Mouse (Mus musculus) thymus, adult 18-20 months (tissue): ENCODE measurements around the gene Slc44a1.
A peak's percentile ranks its signal among the peaks of the same experiment; 100 is the strongest.

Experiments used
- DNase-seq, 2 experiments: peaks; one replicate each; pipeline ENCODE4 v3.0.0; 2022; ENCODE audit warnings: mixed read lengths in 2 of 2

The Slc44a1 gene

GRCm38 (mm10) chr4:53431585-53432234, 8.5 kb upstream of the Slc44a1 start:
- no peak for DNase-seq

- DNase-seq = no peak
Observed at GRCm38 (mm10) chr4:53437110-53437755, 3.0 kb upstream of the Slc44a1 start.

DNA sequence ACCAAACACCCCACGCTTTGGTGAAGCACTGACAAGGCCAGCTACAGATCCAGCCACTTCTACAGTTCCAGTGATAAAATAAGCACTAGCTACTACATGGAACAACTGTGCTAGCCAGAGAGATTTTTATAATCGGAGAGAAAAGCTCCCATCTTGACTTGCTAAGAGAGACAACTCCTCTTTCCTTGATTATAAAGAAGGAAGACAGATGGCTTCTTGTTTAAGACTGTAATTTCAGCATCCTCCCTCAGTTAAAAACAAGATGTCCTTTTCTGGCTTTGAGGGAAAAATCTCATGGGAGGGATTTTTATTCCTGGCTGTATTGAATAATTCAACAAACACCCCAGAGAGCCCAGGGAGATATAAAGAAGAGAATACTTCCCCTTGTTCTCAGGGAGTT, 1.8 kb upstream of the Slc44a1 start:
- DNase-seq = no peak

DNA sequence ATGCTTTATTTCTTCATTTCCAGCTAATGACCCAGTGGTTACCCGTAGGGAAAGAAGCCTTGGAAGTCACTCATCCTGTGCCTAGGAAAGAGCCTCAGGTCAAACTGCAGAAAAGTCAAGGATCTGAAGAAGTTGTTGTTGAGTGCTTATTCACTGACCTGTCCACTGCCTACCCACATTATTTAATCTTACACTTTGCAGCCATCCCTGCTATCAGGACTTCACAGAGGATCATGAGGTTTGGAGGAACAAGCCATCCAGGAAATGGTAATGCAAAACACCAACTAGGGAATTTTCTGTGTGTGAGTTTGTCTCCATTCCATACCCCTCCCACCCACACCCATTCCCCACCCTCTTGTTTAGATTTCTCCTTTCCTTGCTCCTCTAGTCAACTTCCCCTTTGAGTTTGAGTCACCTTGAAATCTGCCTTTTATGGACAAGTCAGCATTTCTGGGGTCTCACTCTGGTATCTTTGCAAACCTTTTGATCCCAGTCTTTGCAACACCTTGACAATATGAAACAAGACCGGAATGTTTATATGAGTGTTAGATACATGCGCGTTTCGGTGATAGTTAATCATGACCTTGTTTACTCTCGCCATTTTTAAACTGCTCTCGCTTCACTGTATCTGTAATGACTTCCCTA, 1.3 kb upstream of the Slc44a1 start:
- DNase-seq = no peak

- DNase-seq = no peak
Observed at GRCm38 (mm10) chr4:53439636-53440009, 590 bp upstream of the Slc44a1 start.

GRCm38 (mm10) chr4:53440816-53441571, 781 bp downstream of the Slc44a1 start:
- peak; percentile 17 to 28 for DNase-seq

DNA sequence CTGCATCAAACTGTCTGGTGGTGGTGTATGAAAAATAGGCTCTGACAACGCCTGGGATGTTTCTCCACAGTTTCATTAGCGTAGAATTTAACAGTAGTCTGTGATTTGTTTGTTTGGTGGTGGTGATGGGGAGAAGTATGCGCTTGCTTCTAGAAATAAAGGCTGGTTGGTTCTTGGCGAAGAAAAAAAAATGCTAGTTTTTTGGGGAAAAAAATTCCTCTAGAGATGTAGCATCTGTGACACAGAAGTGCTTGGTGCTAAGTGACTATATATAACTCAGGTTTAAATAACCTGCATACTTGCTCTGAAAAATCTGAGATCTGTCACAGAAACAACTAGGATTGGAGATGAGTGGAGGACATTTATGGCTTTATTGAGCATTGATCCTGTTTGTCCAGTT, 1.5 kb downstream of the Slc44a1 start:
- DNase-seq = no peak

- no peak for DNase-seq
Observed at GRCm38 (mm10) chr4:53446216-53446615, 6.0 kb downstream of the Slc44a1 start.

DNA sequence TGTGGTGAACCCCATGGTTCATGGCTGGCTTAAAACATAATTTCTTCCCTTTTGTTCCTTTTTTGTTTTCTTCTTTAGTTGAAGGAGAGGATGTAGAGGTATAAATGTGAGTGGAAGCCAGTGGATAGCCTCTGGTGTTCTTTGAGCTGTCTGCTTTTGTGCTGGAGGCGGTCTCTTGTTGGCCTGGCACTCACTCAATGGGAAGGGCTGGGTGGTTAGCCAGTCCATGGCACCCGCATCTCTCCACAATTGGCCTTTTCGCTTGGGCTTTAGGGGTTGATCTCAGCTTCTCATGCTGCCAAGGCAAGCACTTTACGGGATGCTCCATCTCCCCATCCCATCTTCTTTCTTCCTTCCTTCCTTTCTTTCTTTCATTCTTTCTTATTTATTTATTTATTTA, 7.6 kb downstream of the Slc44a1 start:
- DNase-seq = no peak

DNA sequence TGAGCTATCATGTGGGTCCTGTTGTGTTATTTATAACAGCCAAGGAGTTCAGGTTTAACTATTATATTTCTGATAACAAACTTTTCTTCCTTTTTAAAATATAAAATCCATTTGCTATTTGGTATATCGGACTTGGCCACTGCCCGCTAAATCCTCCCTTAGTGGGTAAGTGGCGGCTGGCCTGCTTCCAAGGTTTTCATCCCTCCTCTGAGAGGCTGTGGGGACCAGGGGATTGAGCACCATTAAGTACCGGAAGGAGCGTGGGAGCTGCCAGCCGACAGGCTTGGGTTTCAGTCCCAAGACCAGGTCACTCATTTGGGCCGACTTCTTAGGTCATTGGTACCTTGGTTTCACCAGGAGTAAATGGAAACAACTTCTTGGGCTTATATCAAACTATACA, 10.5 kb downstream of the Slc44a1 start:
- DNase-seq = no peak

DNA sequence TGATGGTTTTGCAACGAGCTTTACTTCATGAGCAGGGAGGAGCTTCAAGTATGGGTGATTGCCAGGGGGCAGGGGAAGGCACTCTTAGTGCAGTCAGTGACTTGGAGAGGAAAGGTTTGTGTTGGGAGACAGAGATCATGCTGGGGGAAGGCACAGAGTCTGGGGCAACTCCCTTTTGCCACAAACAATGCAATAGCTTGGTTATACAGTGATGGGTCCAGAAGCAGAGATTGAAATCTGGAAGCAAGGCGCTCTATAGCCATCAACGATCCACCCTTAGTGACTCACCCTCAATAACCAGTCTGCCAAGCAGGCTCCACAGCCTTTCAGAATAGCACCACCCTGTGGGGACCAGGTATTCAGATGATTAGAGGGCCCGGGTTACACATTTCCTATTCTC, 11.7 kb downstream of the Slc44a1 start:
- no peak for DNase-seq

GRCm38 (mm10) chr4:53452457-53452856, 12.2 kb downstream of the Slc44a1 start:
- DNase-seq = no peak

- DNase-seq = no peak
Observed at GRCm38 (mm10) chr4:53452976-53453889, 13.0 kb downstream of the Slc44a1 start.

DNA sequence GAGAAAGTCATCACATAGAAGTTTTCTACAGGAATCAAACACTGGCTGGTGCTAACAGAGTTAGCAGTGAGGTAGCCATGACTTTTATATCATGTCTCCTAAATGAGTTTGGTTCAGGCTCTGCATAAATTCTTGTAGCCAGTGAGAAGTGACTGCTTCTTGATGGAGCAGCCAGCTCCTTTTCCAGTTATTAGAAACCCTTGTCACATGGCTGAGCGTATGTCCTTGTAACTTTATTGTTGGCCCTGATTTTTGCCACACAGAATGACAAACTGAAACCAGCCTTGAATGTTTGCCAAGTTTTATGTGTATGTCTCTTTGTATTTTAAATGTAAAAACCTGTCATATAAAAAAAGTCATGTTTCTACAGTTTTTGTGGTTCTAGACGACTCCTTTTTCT, 15.7 kb downstream of the Slc44a1 start:
- no peak for DNase-seq

DNA sequence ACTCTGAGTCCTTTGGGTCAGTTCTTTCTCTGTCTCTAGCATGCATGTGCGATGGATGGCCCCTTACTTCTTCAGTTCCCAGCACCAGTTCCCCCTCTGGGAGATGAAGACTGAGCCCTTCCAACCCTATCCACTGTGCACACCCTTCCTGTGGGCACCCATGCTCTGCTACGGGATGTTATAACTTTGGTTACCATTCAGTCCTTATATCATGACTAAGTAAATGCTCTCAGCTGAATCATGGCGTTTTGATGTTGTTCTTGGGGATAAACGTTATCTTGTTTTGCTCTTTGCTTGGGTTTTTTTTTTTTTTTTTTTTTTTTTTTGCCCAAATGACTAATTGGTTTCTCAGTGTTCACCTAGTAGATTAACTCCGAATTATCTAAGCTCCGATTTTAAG, 16.4 kb downstream of the Slc44a1 start:
- DNase-seq = no peak

DNA sequence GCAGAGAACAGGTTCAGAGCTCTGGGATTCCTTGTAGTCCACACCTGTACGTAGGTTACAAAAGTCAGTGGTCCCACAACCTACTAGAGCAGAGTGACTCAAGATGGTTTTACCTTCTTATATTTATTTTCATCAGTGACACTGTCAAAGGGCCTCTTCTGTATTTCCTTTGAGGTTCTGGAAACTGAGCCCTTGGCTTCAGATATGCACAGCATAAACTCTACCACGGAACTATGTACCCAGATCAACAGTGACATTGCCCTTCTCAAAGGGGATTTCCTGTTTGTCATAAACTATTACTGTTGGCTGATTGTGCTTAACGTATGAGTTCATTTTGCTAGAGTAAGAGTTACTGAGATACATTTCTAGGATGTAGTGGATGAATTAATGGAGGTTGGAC, 18.3 kb downstream of the Slc44a1 start:
- DNase-seq = no peak

DNA sequence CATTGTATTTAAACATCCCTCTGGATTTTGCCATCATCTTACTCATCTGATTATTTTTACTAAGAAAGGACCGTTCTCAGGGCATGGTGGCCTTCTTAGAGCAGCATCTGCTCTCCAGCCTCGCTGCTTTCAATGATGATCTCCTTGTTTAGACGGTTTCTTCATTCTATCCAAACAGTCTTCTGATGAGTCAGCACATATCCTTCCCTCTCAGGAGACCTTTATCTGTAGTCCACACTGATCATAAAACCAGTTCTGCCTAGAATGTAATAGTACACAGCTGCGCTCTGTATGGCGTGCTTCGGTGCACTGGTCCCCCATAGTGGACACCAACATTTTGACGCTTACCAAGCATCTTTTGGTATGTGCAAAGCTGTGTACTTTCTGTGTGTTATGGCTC, 19.5 kb downstream of the Slc44a1 start:
- DNase-seq = no peak

GRCm38 (mm10) chr4:53461026-53461425, 20.8 kb downstream of the Slc44a1 start:
- DNase-seq = no peak

- no peak for DNase-seq
Observed at GRCm38 (mm10) chr4:53462069-53462468, 21.9 kb downstream of the Slc44a1 start.

GRCm38 (mm10) chr4:53462505-53463251, 22.5 kb downstream of the Slc44a1 start:
- no peak for DNase-seq

DNA sequence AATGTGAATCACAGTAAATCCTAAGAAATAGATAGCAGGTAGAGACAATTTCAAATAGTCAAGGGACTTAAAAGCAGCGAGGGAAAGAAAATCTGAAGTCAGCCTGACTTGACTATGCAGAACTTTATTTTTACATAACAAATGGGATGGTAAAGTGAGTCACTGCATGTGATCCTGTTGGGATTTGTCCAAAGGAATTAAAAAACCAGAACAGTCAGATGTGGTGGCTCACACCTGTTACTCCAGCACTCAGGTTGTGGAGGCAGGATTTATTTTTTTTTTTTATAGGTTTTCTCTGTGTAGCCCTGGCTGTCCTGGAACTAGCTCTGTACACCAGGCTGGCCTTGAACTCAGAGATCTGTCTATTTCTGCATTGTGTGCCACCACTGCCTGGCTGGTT, 25.7 kb downstream of the Slc44a1 start:
- DNase-seq = no peak

DNA sequence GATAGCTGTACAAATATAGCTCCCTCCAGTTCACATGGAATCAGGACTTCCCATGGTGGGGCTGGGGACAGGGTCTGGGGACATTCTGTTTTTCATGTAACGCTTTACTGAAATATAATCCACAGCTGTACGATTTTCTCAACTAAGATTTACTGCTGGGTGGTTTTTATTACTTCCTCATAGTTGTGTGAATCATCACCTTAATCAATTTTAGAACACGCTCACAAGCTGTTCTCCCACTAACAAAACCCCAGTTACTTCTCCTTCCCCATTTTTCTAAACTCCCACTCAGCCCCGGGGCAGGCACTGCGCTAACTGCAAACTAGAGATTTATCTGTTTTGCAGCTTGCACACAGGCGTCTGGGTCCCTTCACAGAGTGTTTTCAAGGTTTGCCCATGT, 28.8 kb downstream of the Slc44a1 start:
- no peak for DNase-seq
